Mouse (Mus musculus): ENCODE results near the gene F11r. TPM values are rescaled to one million over a fixed set of nuclear protein-coding genes. Genes with fewer than 3 reads are reported as not detected.

F11r gene
- total RNA-seq, 2 experiments from 2014 or later: 4.7 to 5.1 TPM

- no peak for DNase-seq (ENCODE audit: extremely low spot score in 1 of 2, low spot score in 1 of 2)
Observed at GRCm38 (mm10) chr1:171513234-171513633, 75.9 kb downstream of the F11r start.

DNA sequence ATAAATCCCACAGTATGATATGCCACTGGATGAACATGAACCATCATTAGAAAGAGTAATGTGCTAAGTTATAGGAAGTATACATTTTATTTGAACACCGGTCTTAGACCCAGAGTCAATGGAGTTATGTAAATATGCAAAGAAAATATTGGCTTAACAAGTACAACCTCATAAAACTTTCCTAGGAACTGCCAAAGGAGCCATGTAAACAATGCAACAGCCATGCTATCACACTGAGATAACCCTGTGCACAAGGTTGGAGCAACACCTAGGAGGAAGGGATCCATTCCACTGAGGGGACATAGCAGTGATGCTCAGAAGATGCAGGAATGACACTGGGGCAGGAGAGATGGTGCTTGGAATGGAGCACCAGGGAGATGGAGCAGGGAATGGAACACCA is 76.4 kb downstream of the F11r start:
- DNase-seq (ENCODE audit: extremely low spot score in 1 of 2, low spot score in 1 of 2): no peak

Other genes with a start within 250 kb of the F11r start
- 10 to 100 TPM; 42.1 to 43.6 TPM for gene Pcp4l1, start 241.3 kb upstream of the F11r start, total RNA-seq (2021)
- gene Nr1i3, start 223.6 kb upstream of the F11r start, total RNA-seq (2021): under 1 TPM; 0.12 to 0.15 TPM
- gene Tomm40l, start 215.0 kb upstream of the F11r start, total RNA-seq (2021): 10 to 100 TPM; 81.4 to 85.9 TPM
- 1 to 10 TPM; 1.9 to 2.3 TPM for gene Apoa2, start 212.5 kb upstream of the F11r start, total RNA-seq (2021)
- gene Fcer1g, start 203.2 kb upstream of the F11r start, total RNA-seq (2021): 10 to 100 TPM; 13.1 to 15.8 TPM
- gene Adamts4, start 187.1 kb upstream of the F11r start, total RNA-seq (2021): 10 to 100 TPM; 23.5 to 26.1 TPM
- gene Ndufs2, start 186.1 kb upstream of the F11r start, total RNA-seq (2021): 100 to 1,000 TPM; 280 to 296 TPM
- 10 to 100 TPM; 63.9 to 66.7 TPM for gene B4galt3, start 167.2 kb upstream of the F11r start, total RNA-seq (2021)
- gene Ppox, start 156.3 kb upstream of the F11r start, total RNA-seq (2021): 10 to 100 TPM; 21.9 to 33.4 TPM
- 10 to 100 TPM; 58.1 to 64.8 TPM for gene Usp21, start 149.5 kb upstream of the F11r start, total RNA-seq (2021)
- 100 to 1,000 TPM; 105 to 116 TPM for gene Ufc1, start 142.5 kb upstream of the F11r start, total RNA-seq (2021)
- gene Dedd, start 108.4 kb upstream of the F11r start, total RNA-seq (2021): 10 to 100 TPM; 34.6 to 35.4 TPM
- gene Nit1, start 91.9 kb upstream of the F11r start, total RNA-seq (2021): 10 to 100 TPM; 45.7 to 47.3 TPM
- gene Pfdn2, start 91.9 kb upstream of the F11r start, total RNA-seq (2021): 100 to 1,000 TPM; 163 to 173 TPM
- gene Klhdc9, start 76.7 kb upstream of the F11r start, total RNA-seq (2021): 1 to 10 TPM; 6.4 to 9.2 TPM
- gene Nectin4, start 67.4 kb upstream of the F11r start, total RNA-seq (2021): 1 to 10 TPM; 3.6 to 3.7 TPM
- 1 to 10 TPM; 1.8 to 2.0 TPM for gene Arhgap30, start 48.6 kb upstream of the F11r start, total RNA-seq (2021)
- 100 to 1,000 TPM; 113 to 139 TPM for gene Usf1, start 26.2 kb upstream of the F11r start, total RNA-seq (2021)
- 1 to 10 TPM; 3.1 to 3.3 TPM for gene Tstd1, start 18.7 kb upstream of the F11r start, total RNA-seq (2021)
- gene Alyref2, start 65.9 kb downstream of the F11r start, total RNA-seq (2021): 1 to 10 TPM; 6.1 to 7.5 TPM
- not detected for gene Itln1, start 97.8 kb downstream of the F11r start, total RNA-seq (2021)
- gene Cd244a, start 121.7 kb downstream of the F11r start, total RNA-seq (2021): not detected
- under 1 TPM in 1 of 2 experiments, not detected in 1; 0.23 TPM for gene Ly9, start 169.9 kb downstream of the F11r start, total RNA-seq (2021)
- not detected for gene Slamf7, start 215.5 kb downstream of the F11r start, total RNA-seq (2021)
- under 1 TPM in 1 of 2 experiments, not detected in 1; 0.52 TPM for gene Cd48, start 244.5 kb downstream of the F11r start, total RNA-seq (2021)